Mouse (Mus musculus): Measurements from ENCODE around the gene Slc27a5. TPM values are rescaled to one million over a fixed set of nuclear protein-coding genes. Genes with fewer than 3 reads are reported as not detected.

Slc27a5 gene
- polyA plus RNA-seq (2014; fragmentation: Nextera tagmentation; extraction: Ambion mirVana): 0.17 and 0.37 TPM in 2 replicates

GRCm38 (mm10) chr7:12998053-12998452 lies at the start of gene Slc27a5:
Gene Slc27a5, minus strand, starts transcription at chr7:12998192.
- no peak for ATAC-seq (ENCODE audit: low read depth)
- 82% methylated on average over 5 of the region's 5 CpGs for WGBS

GRCm38 (mm10) chr7:13046084-13046483 lies 48.1 kb upstream of the Slc27a5 start:
- Histone ChIP-seq H3K36me3 (ENCODE audit: control insufficient read depth, insufficient read depth, low read length) (no peaks in the 10 kb centered on the region), H3K4me3 (ENCODE audit: low read depth, low read length) (no peak overlapping the region), H3K27ac (ENCODE audit: low read depth, low read length) (no peak overlapping the region), H3K9me3 (ENCODE audit: control insufficient read depth, low read length) (no peaks in the 10 kb centered on the region), H3K4me1 (ENCODE audit: control insufficient read depth, insufficient read depth, low read length) (0 out of 2 replicates have a peak, but pooled peaks cover 8% of the 10 kb centered on the region), H3K9ac (replicated peaks; ENCODE audit: low read depth, low read length) (no peak overlapping the region), H3K4me2 (ENCODE audit: low read depth, low read length) (no peak overlapping the region), H3K27me3 (ENCODE audit: control insufficient read depth, insufficient read depth, low read length) (peaks cover 18% of the 10 kb centered on the region)
- 12% methylated on average over 2 of the region's 2 CpGs for WGBS
- ATAC-seq (ENCODE audit: low read depth): peak; percentile 44

More at GRCm38 (mm10) chr7:12998053-12998452, at the start of gene Slc27a5:
- Histone ChIP-seq H3K9ac (replicated peaks; ENCODE audit: low read depth, low read length) (no peak within 1 kb of the TSS), H3K4me1 (ENCODE audit: control insufficient read depth, insufficient read depth, low read length) (no peaks in the 10 kb centered on the region), H3K27me3 (ENCODE audit: control insufficient read depth, insufficient read depth, low read length) (no peaks in the 10 kb centered on the region), H3K27ac (ENCODE audit: low read depth, low read length) (no peak within 1 kb of the TSS), H3K4me2 (ENCODE audit: low read depth, low read length) (no peak within 1 kb of the TSS), H3K4me3 (ENCODE audit: low read depth, low read length) (no peak within 1 kb of the TSS), H3K36me3 (ENCODE audit: control insufficient read depth, insufficient read depth, low read length) (no peaks in the 10 kb centered on the region), H3K9me3 (ENCODE audit: control insufficient read depth, low read length) (no peaks in the 10 kb centered on the region)

- peak overlapping the region; percentile 71 for H3K27ac ChIP-seq (ENCODE audit: low read depth, low read length)
- H3K4me1 ChIP-seq (ENCODE audit: control insufficient read depth, insufficient read depth, low read length): 0 out of 2 replicates have a peak, but pooled peaks cover 8% of the 10 kb centered on the region
- no peak; the same call in none of the 2 replicates for ATAC-seq (ENCODE audit: low read depth)
- H3K36me3 ChIP-seq (ENCODE audit: control insufficient read depth, insufficient read depth, low read length): no peaks in the 10 kb centered on the region
- H3K9ac ChIP-seq (replicated peaks; ENCODE audit: low read depth, low read length): peak overlapping the region; percentile 72
- H3K27me3 ChIP-seq (ENCODE audit: control insufficient read depth, insufficient read depth, low read length): peaks cover 18% of the 10 kb centered on the region
- WGBS: 3% methylated on average over 23 of the region's 23 CpGs
- H3K9me3 ChIP-seq (ENCODE audit: control insufficient read depth, low read length): no peaks in the 10 kb centered on the region
- peak overlapping the region; percentile 44 for H3K4me3 ChIP-seq (ENCODE audit: low read depth, low read length)
- peak overlapping the region; percentile 87 for H3K4me2 ChIP-seq (ENCODE audit: low read depth, low read length)
Measured at GRCm38 (mm10) chr7:13044254-13044625, 46.2 kb upstream of the Slc27a5 start.

GRCm38 (mm10) chr7:13043445-13044253 lies 45.7 kb upstream of the Slc27a5 start:
- ATAC-seq (ENCODE audit: low read depth): peak; percentile 52
- Histone ChIP-seq H3K4me1 (ENCODE audit: control insufficient read depth, insufficient read depth, low read length) (peaks cover 11% of the 10 kb centered on the region; the same call in 1 of the 2 replicates), H3K27me3 (ENCODE audit: control insufficient read depth, insufficient read depth, low read length) (peaks cover 18% of the 10 kb centered on the region), H3K27ac (ENCODE audit: low read depth, low read length) (peak overlapping the region; percentile 71), H3K4me2 (ENCODE audit: low read depth, low read length) (peak overlapping the region; percentile 87), H3K36me3 (ENCODE audit: control insufficient read depth, insufficient read depth, low read length) (no peaks in the 10 kb centered on the region), H3K4me3 (ENCODE audit: low read depth, low read length) (peak overlapping the region; percentile 44), H3K9me3 (ENCODE audit: control insufficient read depth, low read length) (no peaks in the 10 kb centered on the region), H3K9ac (replicated peaks; ENCODE audit: low read depth, low read length) (peak overlapping the region; percentile 72)
- WGBS: 5% methylated on average over 80 of the region's 88 CpGs

- Histone ChIP-seq H3K4me2 (ENCODE audit: low read depth, low read length) (peak overlapping the region; percentile 87), H3K27me3 (ENCODE audit: control insufficient read depth, insufficient read depth, low read length) (peaks cover 18% of the 10 kb centered on the region), H3K36me3 (ENCODE audit: control insufficient read depth, insufficient read depth, low read length) (no peaks in the 10 kb centered on the region), H3K4me3 (ENCODE audit: low read depth, low read length) (peak overlapping the region; percentile 44), H3K4me1 (ENCODE audit: control insufficient read depth, insufficient read depth, low read length) (peaks cover 13% of the 10 kb centered on the region; the same call in 1 of the 2 replicates), H3K27ac (ENCODE audit: low read depth, low read length) (no peak overlapping the region), H3K9me3 (ENCODE audit: control insufficient read depth, low read length) (no peaks in the 10 kb centered on the region), H3K9ac (replicated peaks; ENCODE audit: low read depth, low read length) (no peak overlapping the region)
- ATAC-seq (ENCODE audit: low read depth): no peak
- 39% methylated on average over 16 of the region's 16 CpGs for WGBS
Measured at GRCm38 (mm10) chr7:13043120-13043444, 45.1 kb upstream of the Slc27a5 start.

- 83% methylated on average over 6 of the region's 6 CpGs for WGBS
- H3K4me1 ChIP-seq (ENCODE audit: control insufficient read depth, insufficient read depth, low read length): peaks cover 13% of the 10 kb centered on the region; the same call in 1 of the 2 replicates
- peaks cover 18% of the 10 kb centered on the region for H3K27me3 ChIP-seq (ENCODE audit: control insufficient read depth, insufficient read depth, low read length)
- H3K4me2 ChIP-seq (ENCODE audit: low read depth, low read length): no peak overlapping the region
- no peak overlapping the region for H3K4me3 ChIP-seq (ENCODE audit: low read depth, low read length)
- ATAC-seq (ENCODE audit: low read depth): no peak
- no peak overlapping the region for H3K27ac ChIP-seq (ENCODE audit: low read depth, low read length)
- no peaks in the 10 kb centered on the region for H3K9me3 ChIP-seq (ENCODE audit: control insufficient read depth, low read length)
- no peak overlapping the region for H3K9ac ChIP-seq (replicated peaks; ENCODE audit: low read depth, low read length)
- no peaks in the 10 kb centered on the region for H3K36me3 ChIP-seq (ENCODE audit: control insufficient read depth, insufficient read depth, low read length)
Measured at GRCm38 (mm10) chr7:13042511-13042910, 44.5 kb upstream of the Slc27a5 start.

- Histone ChIP-seq H3K27ac (ENCODE audit: low read depth, low read length) (no peak overlapping the region), H3K4me3 (ENCODE audit: low read depth, low read length) (no peak overlapping the region), H3K4me1 (ENCODE audit: control insufficient read depth, insufficient read depth, low read length) (peaks cover 20% of the 10 kb centered on the region; the same call in 1 of the 2 replicates), H3K36me3 (ENCODE audit: control insufficient read depth, insufficient read depth, low read length) (peaks cover 2% of the 10 kb centered on the region; the same call in 1 of the 2 replicates), H3K27me3 (ENCODE audit: control insufficient read depth, insufficient read depth, low read length) (peaks cover 18% of the 10 kb centered on the region), H3K9ac (replicated peaks; ENCODE audit: low read depth, low read length) (no peak overlapping the region), H3K9me3 (ENCODE audit: control insufficient read depth, low read length) (no peaks in the 10 kb centered on the region), H3K4me2 (ENCODE audit: low read depth, low read length) (no peak overlapping the region)
- ATAC-seq (ENCODE audit: low read depth): no peak
- WGBS: 77% methylated on average over 1 of the region's 1 CpGs
Measured at GRCm38 (mm10) chr7:13041256-13041655, 43.3 kb upstream of the Slc27a5 start.

- Histone ChIP-seq H3K9me3 (ENCODE audit: control insufficient read depth, low read length) (no peaks in the 10 kb centered on the region), H3K36me3 (ENCODE audit: control insufficient read depth, insufficient read depth, low read length) (peaks cover 15% of the 10 kb centered on the region), H3K27ac (ENCODE audit: low read depth, low read length) (no peak overlapping the region), H3K4me2 (ENCODE audit: low read depth, low read length) (peak overlapping the region; percentile 78; the same call in 1 of the 2 replicates), H3K4me1 (ENCODE audit: control insufficient read depth, insufficient read depth, low read length) (peaks cover 23% of the 10 kb centered on the region; the same call in 1 of the 2 replicates), H3K4me3 (ENCODE audit: low read depth, low read length) (no peak overlapping the region), H3K9ac (replicated peaks; ENCODE audit: low read depth, low read length) (peak overlapping the region; percentile 89; the same call in 1 of the 2 replicates), H3K27me3 (ENCODE audit: control insufficient read depth, insufficient read depth, low read length) (peaks cover 12% of the 10 kb centered on the region)
- WGBS: 97% methylated on average over 1 of the region's 1 CpGs
- ATAC-seq (ENCODE audit: low read depth): no peak
Measured at GRCm38 (mm10) chr7:13039181-13039580, 41.2 kb upstream of the Slc27a5 start.

GRCm38 (mm10) chr7:13038621-13039169 lies 40.7 kb upstream of the Slc27a5 start:
- peaks cover 9% of the 10 kb centered on the region for H3K27me3 ChIP-seq (ENCODE audit: control insufficient read depth, insufficient read depth, low read length)
- WGBS: 23% methylated on average over 15 of the region's 15 CpGs
- no peak for ATAC-seq (ENCODE audit: low read depth)
- H3K4me3 ChIP-seq (ENCODE audit: low read depth, low read length): peak overlapping the region; percentile 62
- H3K9ac ChIP-seq (replicated peaks; ENCODE audit: low read depth, low read length): peak overlapping the region; percentile 89
- H3K36me3 ChIP-seq (ENCODE audit: control insufficient read depth, insufficient read depth, low read length): peaks cover 15% of the 10 kb centered on the region
- H3K9me3 ChIP-seq (ENCODE audit: control insufficient read depth, low read length): no peaks in the 10 kb centered on the region
- peak overlapping the region; percentile 78 for H3K4me2 ChIP-seq (ENCODE audit: low read depth, low read length)
- H3K4me1 ChIP-seq (ENCODE audit: control insufficient read depth, insufficient read depth, low read length): peaks cover 23% of the 10 kb centered on the region
- H3K27ac ChIP-seq (ENCODE audit: low read depth, low read length): peak overlapping the region; percentile 100

Measured in neural tube, embryonic 14.5 days (tissue).